Mouse (Mus musculus) embryonic facial prominence, embryonic 14.5 days (tissue): ENCODE results near the gene Dnah17. TPM values are rescaled to one million over a fixed set of nuclear protein-coding genes. Genes with fewer than 3 reads are reported as not detected.

Source experiments
- ATAC-seq: fragments of 200-750 bp; cut with Nextera tagmentation; 2 replicates; pipeline ENCODE4 v1.8.0; 2017; ENCODE audit warnings: low read depth, moderate number of reproducible peaks, moderate TSS enrichment
- DNase-seq: peaks from one replicate; pipeline ENCODE4 v3.0.0-alpha.2; 2015; ENCODE audit warnings: low spot score
- H3K27ac ChIP-seq: fragments of 300-500 bp; sonication (generic); replicated peaks from 2 replicates; pipeline ENCODE4 v1.5.1; 2014; ENCODE audit warnings: low read depth, mild to moderate bottlenecking, low read length, moderate library complexity
- H3K27me3 ChIP-seq: fragments of 300-500 bp; sonication (generic); replicated peaks from 2 replicates; pipeline ENCODE4 v1.6.1; 2014; ENCODE audit warnings: low read length; ENCODE audit not compliant: control insufficient read depth, insufficient read depth
- H3K36me3 ChIP-seq: fragments of 300-500 bp; sonication (generic); 2 replicates; pipeline ENCODE4 v1.6.1; 2014; ENCODE audit warnings: low read length, mixed read lengths; ENCODE audit not compliant: control insufficient read depth, insufficient read depth
- H3K4me1 ChIP-seq: fragments of 300-500 bp; sonication (generic); 2 replicates; pipeline ENCODE4 v1.6.1; 2014; ENCODE audit warnings: antibody characterized with exemption, low read length; ENCODE audit not compliant: control insufficient read depth, insufficient read depth
- H3K4me2 ChIP-seq: fragments of 300-500 bp; sonication (generic); 2 replicates; pipeline ENCODE4 v1.6.1; 2014; ENCODE audit warnings: low read depth, mild to moderate bottlenecking, low read length, moderate library complexity, mixed read lengths
- H3K4me3 ChIP-seq: fragments of 300-500 bp; sonication (generic); 2 replicates; pipeline ENCODE4 v1.5.1; 2014; ENCODE audit warnings: low read depth, mild to moderate bottlenecking, low read length
- H3K9ac ChIP-seq: fragments of 300-500 bp; sonication (generic); 2 replicates; pipeline ENCODE4 v1.6.1; 2014; ENCODE audit warnings: low read depth, mild to moderate bottlenecking, low read length, moderate library complexity, mixed read lengths
- H3K9me3 ChIP-seq: fragments of 300-500 bp; sonication (generic); 2 replicates; pipeline ENCODE4 v1.6.1; 2016; ENCODE audit warnings: low read length; ENCODE audit not compliant: control insufficient read depth
- WGBS: fragments of 180-500 bp; shearing (Covaris S2); extraction: QIAGEN DNeasy Blood & Tissue Kit; methylation state at CpG from one replicate; pipeline ENCODE4 v1.1.7; 2014; 5-methylcytosine and 5-hydroxymethylcytosine counted together
- polyA plus RNA-seq: library from polyadenylated mRNA; unstranded; fragments of >200 nt; fragmentation: Nextera tagmentation; extraction: Ambion mirVana; gene quantifications from 2 replicates; pipeline ENCODE4 v1.2.1, GENCODE M21; 2014

Gene Dnah17
- polyA plus RNA-seq, 1 experiment from 2014 or later, result 0.06 TPM

DNA sequence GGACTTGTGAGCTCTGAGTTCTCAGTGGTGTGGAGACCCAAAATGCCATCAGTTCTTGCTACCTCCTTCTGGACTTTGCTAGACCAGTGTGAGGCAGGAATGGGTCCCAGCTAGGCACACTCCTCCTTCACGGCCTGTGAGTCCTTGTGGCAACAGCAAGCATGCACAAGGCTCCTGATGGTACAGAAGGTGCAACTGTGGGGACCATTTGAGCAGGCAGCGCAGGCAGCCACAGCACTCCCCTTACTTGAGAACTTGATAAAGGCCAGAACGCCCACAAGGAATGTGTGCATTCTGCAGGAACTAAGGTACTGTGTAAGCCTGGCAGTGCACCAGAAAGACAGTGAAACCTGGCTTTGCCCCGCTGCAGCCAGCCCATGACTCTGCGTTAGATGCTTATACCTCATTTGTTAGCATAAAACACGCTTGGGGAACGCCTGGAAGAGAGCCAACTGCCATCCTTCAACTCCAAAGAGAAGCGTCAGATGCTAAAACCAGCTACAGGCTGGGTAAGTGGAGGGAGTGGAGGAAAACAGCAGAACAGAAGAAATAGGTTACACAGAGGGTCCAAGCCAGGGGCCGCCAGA lies 19.8 kb upstream of the Dnah17 start:
- DNase-seq, result peak; percentile 84
- 48% methylated on average over 9 of the region's 9 CpGs for WGBS
- Histone ChIP-seq H3K4me1 (no peaks in the 10 kb centered on the region; the same call in 1 of the 2 replicates), H3K9ac (no peak overlapping the region), H3K36me3 (no peaks in the 10 kb centered on the region), H3K4me3 (no peak overlapping the region), H3K27me3 (no peaks in the 10 kb centered on the region), H3K9me3 (no peaks in the 10 kb centered on the region), H3K4me2 (no peak overlapping the region), H3K27ac (peak overlapping the region; percentile 41; the same call in 1 of the 2 replicates)
- ATAC-seq, result peak; percentile 60

DNA sequence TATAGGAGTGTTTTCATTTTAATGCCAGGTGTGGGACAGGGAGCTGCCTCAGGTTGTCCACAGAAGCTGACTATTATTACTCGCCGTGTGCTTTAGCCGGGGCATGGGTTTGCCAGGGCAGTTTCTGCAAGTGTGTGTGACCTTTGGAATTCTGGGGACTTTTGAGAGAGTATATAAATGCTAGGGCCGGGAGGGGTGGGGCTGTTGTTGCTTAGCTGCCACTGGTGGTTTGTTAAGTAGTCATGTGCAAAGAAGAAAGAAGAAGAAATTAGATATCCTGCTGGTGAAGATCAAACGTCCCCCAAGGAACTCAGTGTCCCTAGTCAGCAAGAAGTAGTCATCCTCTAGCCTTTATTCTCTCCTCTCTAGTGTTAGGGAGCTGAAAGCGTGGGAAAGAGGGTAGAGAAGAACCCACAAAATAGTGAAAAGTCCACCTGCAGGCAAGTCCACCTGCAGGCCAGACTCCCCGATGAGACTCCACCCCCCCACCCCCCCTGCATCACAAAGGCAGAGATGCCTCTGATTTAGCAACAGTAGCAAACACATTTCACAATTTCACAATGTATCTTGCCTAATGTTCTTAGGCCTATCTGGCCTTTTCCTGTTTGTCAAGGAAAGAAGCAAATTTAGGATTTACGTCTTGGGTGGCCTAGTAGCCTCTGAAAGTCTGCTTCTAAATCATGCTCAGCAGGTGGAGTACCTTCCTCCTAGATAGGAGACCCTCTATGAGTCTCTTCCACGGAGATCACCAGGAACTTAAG lies 17.6 kb upstream of the Dnah17 start:
- no peak for DNase-seq
- no peak for ATAC-seq
- H3K9ac ChIP-seq, result no peak overlapping the region
- H3K4me1 ChIP-seq, result no peaks in the 10 kb centered on the region; the same call in 1 of the 2 replicates
- H3K27ac ChIP-seq, result no peak overlapping the region
- no peaks in the 10 kb centered on the region for H3K9me3 ChIP-seq
- H3K4me3 ChIP-seq, result no peak overlapping the region
- no peaks in the 10 kb centered on the region for H3K27me3 ChIP-seq
- WGBS, result 66% methylated on average over 9 of the region's 9 CpGs
- no peaks in the 10 kb centered on the region for H3K36me3 ChIP-seq
- no peak overlapping the region for H3K4me2 ChIP-seq

DNA sequence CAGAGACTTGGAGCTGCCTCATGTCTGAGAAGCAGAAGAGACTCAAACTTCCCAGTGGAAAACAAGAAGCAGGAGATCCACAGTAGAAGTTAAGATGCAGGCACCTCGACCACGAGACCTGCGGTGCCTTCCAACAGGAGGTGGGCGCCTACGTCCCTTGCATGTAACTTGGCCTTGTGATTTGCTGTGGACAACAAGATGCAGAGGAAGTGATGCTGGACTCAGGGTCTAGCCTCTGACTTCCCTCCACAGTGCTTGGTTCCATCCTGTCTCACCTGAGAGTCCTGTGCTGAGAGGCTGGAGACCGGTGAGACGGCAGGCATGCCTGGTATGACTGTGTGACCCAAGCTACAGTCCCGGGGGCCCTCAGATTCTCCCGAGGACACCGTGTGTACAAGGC lies 16.0 kb upstream of the Dnah17 start:
- Histone ChIP-seq H3K4me2 (no peak overlapping the region), H3K36me3 (no peaks in the 10 kb centered on the region), H3K9ac (no peak overlapping the region), H3K27me3 (no peaks in the 10 kb centered on the region), H3K4me1 (no peaks in the 10 kb centered on the region; the same call in 1 of the 2 replicates), H3K9me3 (no peaks in the 10 kb centered on the region), H3K4me3 (no peak overlapping the region), H3K27ac (no peak overlapping the region)
- ATAC-seq (no peak), DNase-seq (no peak)
- WGBS, result 95% methylated on average over 10 of the region's 10 CpGs

DNA sequence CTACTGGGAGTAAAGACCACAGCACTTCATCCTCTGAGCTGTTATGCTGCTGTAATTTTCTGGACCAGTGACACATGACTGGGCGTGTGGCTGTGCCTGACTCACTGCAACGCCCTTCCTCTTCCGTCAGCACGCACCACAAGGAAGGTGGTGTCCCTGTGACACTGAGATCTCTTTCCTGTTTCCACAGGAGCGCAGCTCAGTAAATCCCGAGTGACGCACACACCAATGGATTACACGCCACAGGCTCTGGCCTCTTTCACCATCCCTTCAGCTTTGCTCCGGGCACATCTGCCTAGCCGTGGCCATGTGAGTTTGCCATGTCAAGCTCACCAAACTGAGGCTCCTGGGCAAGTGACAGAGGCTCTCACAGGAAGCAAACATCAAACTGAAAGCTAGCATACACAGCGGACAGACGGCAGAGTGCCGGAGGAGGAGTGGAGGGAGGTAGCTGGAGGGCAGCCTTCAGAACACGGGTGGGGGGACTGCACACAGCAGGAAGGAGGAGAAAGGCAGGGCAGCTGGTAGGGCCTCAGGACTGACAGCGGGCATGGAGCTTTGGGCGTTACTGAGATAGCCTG lies 15.4 kb upstream of the Dnah17 start:
- H3K27ac ChIP-seq, result 0 out of 2 replicates have a peak overlapping the region, but pooled peaks have one; percentile 48
- H3K27me3 ChIP-seq, result no peaks in the 10 kb centered on the region
- H3K36me3 ChIP-seq, result no peaks in the 10 kb centered on the region
- no peak overlapping the region for H3K4me3 ChIP-seq
- no peak overlapping the region for H3K9ac ChIP-seq
- 68% methylated on average over 16 of the region's 16 CpGs for WGBS
- H3K9me3 ChIP-seq, result no peaks in the 10 kb centered on the region
- no peaks in the 10 kb centered on the region; the same call in 1 of the 2 replicates for H3K4me1 ChIP-seq
- DNase-seq (no peak), ATAC-seq (no peak)
- H3K4me2 ChIP-seq, result no peak overlapping the region

DNA sequence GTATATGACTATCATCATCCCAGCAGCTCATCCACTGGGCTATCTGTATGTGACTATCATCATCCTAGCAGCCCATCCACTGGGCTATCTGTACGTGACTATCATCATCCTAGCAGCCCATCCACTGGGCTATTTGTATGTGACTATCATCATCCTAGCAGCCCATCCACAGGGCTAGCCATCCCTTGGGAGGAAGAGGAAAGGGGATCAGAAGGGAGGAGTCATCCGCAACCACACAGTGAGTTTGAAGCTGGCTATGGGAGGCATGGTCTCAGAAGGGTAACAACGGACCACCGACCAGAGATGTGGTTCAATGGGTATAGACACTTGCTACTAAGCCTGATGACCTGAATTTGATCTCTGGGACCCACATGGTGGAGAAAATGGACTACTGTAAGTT lies 14.7 kb upstream of the Dnah17 start:
- H3K27ac ChIP-seq, result no peak overlapping the region
- no peak for DNase-seq
- H3K4me2 ChIP-seq, result no peak overlapping the region
- WGBS, result 100% methylated on average over 4 of the region's 4 CpGs
- ATAC-seq, result no peak
- H3K4me1 ChIP-seq, result peaks cover 5% of the 10 kb centered on the region
- H3K27me3 ChIP-seq, result no peaks in the 10 kb centered on the region
- H3K4me3 ChIP-seq, result no peak overlapping the region
- H3K9me3 ChIP-seq, result no peaks in the 10 kb centered on the region
- no peak overlapping the region for H3K9ac ChIP-seq
- no peaks in the 10 kb centered on the region for H3K36me3 ChIP-seq

DNA sequence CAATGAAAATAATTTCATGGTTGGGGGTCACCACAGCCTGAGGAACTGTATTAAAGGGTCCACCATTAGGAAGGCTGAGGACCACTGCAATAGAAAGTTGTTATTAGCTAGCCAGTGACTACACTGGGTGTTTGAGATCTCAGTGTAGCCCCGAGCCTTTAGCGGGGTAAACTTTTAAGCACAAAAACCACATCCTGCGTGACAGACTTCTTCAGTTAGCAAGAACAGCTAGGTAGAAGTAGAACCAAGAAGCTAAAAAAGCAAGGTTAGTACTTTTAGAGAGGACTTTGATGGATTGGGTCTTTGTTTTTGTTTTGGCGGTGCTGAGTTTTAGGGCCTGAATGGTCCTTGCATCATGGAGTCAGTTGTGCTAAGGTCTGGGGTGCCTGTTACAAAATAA lies 13.3 kb upstream of the Dnah17 start:
- Histone ChIP-seq H3K27ac (no peak overlapping the region), H3K4me3 (no peak overlapping the region), H3K27me3 (no peaks in the 10 kb centered on the region), H3K9me3 (peaks cover 3% of the 10 kb centered on the region; the same call in 1 of the 2 replicates), H3K4me2 (no peak overlapping the region), H3K36me3 (no peaks in the 10 kb centered on the region), H3K9ac (no peak overlapping the region), H3K4me1 (peaks cover 5% of the 10 kb centered on the region; the same call in 1 of the 2 replicates)
- WGBS, result 88% methylated on average over 4 of the region's 4 CpGs
- DNase-seq, result no peak
- no peak for ATAC-seq

DNA sequence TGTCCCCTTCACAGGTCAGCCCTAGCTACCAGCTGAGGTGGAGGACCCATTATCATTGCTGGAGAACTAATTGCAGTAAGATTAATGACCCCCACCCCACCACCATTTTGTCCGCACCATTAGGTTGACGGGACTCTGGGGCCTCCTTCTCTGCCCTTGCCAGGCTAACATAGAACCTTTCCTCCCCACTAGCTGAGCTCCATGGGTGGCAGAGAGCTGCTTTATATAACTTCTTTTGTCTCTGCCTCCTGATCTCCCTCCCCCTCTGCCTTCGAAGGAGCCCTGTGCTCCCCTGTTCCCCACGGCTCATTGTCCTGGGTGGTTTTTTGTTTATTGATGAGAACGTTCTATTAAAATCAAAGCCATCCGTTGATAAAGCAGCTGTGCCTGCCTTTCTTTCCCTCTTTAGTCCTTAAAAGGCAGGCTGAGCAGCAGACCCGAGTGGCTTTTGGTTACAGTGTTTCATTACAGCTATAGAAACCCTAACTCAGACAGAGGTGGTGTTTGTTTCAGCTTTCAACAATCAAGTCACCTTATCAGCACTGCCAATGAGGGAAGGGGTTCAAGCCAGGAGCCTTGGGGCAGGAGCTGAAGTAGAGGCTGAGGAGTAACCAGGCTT lies 12.2 kb upstream of the Dnah17 start:
- H3K27ac ChIP-seq, result no peak overlapping the region
- H3K4me3 ChIP-seq, result no peak overlapping the region
- peaks cover 5% of the 10 kb centered on the region; the same call in 1 of the 2 replicates for H3K4me1 ChIP-seq
- no peaks in the 10 kb centered on the region for H3K27me3 ChIP-seq
- no peak for DNase-seq
- 29% methylated on average over 7 of the region's 7 CpGs for WGBS
- H3K4me2 ChIP-seq, result no peak overlapping the region
- H3K36me3 ChIP-seq, result no peaks in the 10 kb centered on the region
- ATAC-seq, result no peak
- H3K9ac ChIP-seq, result no peak overlapping the region
- peaks cover 6% of the 10 kb centered on the region; the same call in 1 of the 2 replicates for H3K9me3 ChIP-seq

DNA sequence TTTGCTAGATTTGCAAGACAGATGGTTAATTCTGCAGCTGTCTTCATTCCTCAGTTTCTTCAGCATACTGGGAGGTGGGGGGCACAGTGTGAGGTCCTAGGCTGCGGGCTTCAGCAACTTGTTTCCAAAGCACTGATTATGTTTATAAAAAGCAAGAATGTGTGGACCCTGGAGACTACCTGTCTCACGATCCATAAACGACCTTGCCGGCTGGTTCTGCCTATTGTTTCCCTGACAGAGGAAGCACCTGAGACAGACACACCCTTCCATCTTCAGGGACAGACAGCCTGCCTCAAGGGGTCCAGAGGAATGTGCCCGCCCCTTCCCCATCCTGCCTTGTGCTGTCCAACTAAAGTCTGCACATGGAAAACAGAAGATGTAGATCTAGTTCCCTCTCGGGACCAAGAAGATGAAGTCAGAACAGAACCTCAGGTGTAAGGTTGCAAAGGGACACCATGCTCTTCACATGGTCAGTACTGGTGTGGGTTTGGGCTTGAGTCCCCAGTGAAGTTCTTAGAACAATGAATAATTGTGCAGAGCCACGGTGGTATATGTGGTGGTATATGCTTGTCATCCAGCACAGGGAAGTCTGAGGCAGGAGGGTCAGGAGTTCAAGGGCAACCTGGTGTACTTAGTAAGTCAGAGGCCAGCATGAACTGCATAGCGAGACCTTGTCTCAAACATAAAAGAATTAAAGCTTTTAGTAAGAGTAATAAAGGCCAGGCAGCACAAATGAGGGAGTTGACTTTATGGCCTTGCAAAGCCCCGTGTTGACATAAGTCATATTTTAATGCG lies 10.5 kb upstream of the Dnah17 start:
- Histone ChIP-seq H3K4me2 (no peak overlapping the region), H3K36me3 (no peaks in the 10 kb centered on the region), H3K27ac (no peak overlapping the region), H3K9me3 (peaks cover 6% of the 10 kb centered on the region; the same call in 1 of the 2 replicates), H3K9ac (peak overlapping the region; percentile 22; the same call in 1 of the 2 replicates), H3K27me3 (no peaks in the 10 kb centered on the region), H3K4me1 (peaks cover 5% of the 10 kb centered on the region; the same call in 1 of the 2 replicates), H3K4me3 (no peak overlapping the region)
- WGBS, result 66% methylated on average over 10 of the region's 10 CpGs
- DNase-seq (peak; percentile 63), ATAC-seq (no peak)
